Mouse (Mus musculus) midbrain, embryonic 11.5 days (tissue): ENCODE measurements at regions not wholly inside any gene's neighbourhood (a gene's known extent, or its start where the extent isn't known, plus 50 kb on each side); places are given as distances from the start of the nearest gene placed in this dataset.

Experiments
- ATAC-seq: fragments of 200-750 bp; cut with Nextera tagmentation; 2 replicates; pipeline ENCODE4 v1.8.0; 2017; ENCODE audit warnings: moderate TSS enrichment, moderate library complexity; ENCODE audit not compliant: low FRiP score
- DNase-seq: peaks from one replicate; pipeline ENCODE4 v3.0.0; 2015; ENCODE audit warnings: low spot score; ENCODE audit errors: missing footprints
- H3K27ac ChIP-seq: fragments of 300-500 bp; sonication (generic); 2 replicates; pipeline ENCODE4 v1.5.1; 2014; ENCODE audit warnings: low read depth, low read length
- H3K27me3 ChIP-seq: fragments of 300-500 bp; sonication (generic); 2 replicates; pipeline ENCODE4 v1.6.1; 2014; ENCODE audit warnings: mild to moderate bottlenecking, low read length, moderate library complexity, mixed read lengths; ENCODE audit not compliant: control insufficient read depth, insufficient read depth
- H3K36me3 ChIP-seq: fragments of 300-500 bp; sonication (generic); 2 replicates; pipeline ENCODE4 v1.6.1; 2014; ENCODE audit warnings: mild to moderate bottlenecking, low read length, moderate library complexity, mixed read lengths; ENCODE audit not compliant: control insufficient read depth, insufficient read depth
- H3K4me1 ChIP-seq: fragments of 300-500 bp; sonication (generic); 2 replicates; pipeline ENCODE4 v1.6.1; 2014; ENCODE audit warnings: low read length; ENCODE audit not compliant: control insufficient read depth, insufficient read depth
- H3K4me2 ChIP-seq: fragments of 300-500 bp; sonication (generic); 2 replicates; pipeline ENCODE4 v1.6.1; 2014; ENCODE audit warnings: mild to moderate bottlenecking, moderate library complexity
- H3K4me3 ChIP-seq: fragments of 300-500 bp; sonication (generic); 2 replicates; pipeline ENCODE4 v1.5.1; 2014; ENCODE audit warnings: low read depth, low read length
- H3K9ac ChIP-seq: fragments of 300-500 bp; sonication (generic); 2 replicates; pipeline ENCODE4 v1.6.1; 2014; ENCODE audit warnings: low read length
- H3K9me3 ChIP-seq: fragments of 300-500 bp; sonication (generic); 2 replicates; pipeline ENCODE4 v1.6.1; 2016; ENCODE audit warnings: low read length; ENCODE audit not compliant: control insufficient read depth
- WGBS: fragments of 180-500 bp; shearing (Covaris S2); extraction: QIAGEN DNeasy Blood & Tissue Kit; methylation state at CpG from one replicate; pipeline ENCODE4 v1.1.7; 2014; 5-methylcytosine and 5-hydroxymethylcytosine counted together

DNA sequence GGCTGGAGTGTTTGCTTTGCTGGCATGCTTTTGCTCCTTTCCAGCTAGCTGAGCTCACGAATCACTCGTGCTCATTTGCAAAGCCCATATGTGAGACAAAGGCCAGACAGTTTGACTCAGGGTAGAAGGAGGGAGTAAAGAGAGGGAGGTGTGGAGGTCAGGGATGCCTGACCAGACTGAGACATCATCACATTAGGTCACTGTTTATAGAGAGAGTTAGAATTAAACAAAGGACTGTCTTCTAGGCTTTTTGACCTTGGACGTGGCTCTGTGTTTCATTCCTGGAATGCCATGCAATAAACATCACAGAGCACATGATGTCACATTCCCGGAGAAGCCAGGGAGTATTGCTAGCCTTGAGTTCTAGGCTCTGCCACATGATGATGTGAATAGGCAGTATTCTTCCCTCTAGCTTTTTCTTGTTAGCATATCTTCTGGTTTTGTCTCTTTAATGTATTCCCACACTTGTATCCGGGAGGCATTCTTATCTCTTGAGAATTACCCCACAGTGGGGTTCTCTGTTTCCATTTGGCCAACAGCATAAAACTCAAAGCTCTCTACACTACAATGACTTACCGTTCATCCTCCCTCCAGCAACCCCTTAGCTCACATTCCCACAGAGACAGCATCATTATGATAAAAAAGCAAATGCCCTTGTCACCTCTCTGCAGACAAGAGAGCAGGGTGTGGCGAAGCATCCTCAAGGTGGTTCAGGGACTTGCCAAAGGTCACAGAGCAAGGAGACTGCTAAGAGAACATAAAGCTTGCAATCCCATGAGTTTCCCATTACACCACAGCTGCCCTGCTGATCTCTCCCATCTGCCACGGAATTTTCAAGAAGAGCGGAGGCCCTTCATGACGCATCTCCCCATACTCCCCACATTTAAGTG is 301.3 kb downstream of the Cd83 start:
- H3K4me2 ChIP-seq: no peak overlapping the region
- 74% methylated on average over 10 of the region's 10 CpGs for WGBS
- H3K4me1 ChIP-seq: no peaks in the 10 kb centered on the region
- no peak for ATAC-seq
- no peaks in the 10 kb centered on the region for H3K36me3 ChIP-seq
- no peak overlapping the region for H3K9ac ChIP-seq
- H3K4me3 ChIP-seq: no peak overlapping the region
- H3K27ac ChIP-seq: no peak overlapping the region
- DNase-seq: no peak
- H3K27me3 ChIP-seq: no peaks in the 10 kb centered on the region
- H3K9me3 ChIP-seq: no peaks in the 10 kb centered on the region

- Histone ChIP-seq H3K27me3 (no peaks in the 10 kb centered on the region), H3K36me3 (no peaks in the 10 kb centered on the region), H3K27ac (no peak overlapping the region), H3K4me2 (no peak overlapping the region), H3K4me1 (no peaks in the 10 kb centered on the region), H3K9ac (no peak overlapping the region), H3K9me3 (no peaks in the 10 kb centered on the region), H3K4me3 (no peak overlapping the region)
- 70% methylated on average over 4 of the region's 4 CpGs for WGBS
- ATAC-seq: no peak
- no peak for DNase-seq
Observed at GRCm38 (mm10) chr13:44086801-44087200, 302.2 kb downstream of the Cd83 start.

GRCm38 (mm10) chr13:44097141-44097540 is 312.6 kb downstream of the Cd83 start:
- Histone ChIP-seq H3K36me3 (no peaks in the 10 kb centered on the region), H3K27me3 (peaks cover 42% of the 10 kb centered on the region), H3K9ac (no peak overlapping the region), H3K4me3 (no peak overlapping the region), H3K9me3 (no peaks in the 10 kb centered on the region), H3K4me2 (no peak overlapping the region), H3K4me1 (peaks cover 26% of the 10 kb centered on the region), H3K27ac (no peak overlapping the region)
- WGBS: 90% methylated on average over 2 of the region's 2 CpGs
- ATAC-seq (no peak), DNase-seq (no peak)

DNA sequence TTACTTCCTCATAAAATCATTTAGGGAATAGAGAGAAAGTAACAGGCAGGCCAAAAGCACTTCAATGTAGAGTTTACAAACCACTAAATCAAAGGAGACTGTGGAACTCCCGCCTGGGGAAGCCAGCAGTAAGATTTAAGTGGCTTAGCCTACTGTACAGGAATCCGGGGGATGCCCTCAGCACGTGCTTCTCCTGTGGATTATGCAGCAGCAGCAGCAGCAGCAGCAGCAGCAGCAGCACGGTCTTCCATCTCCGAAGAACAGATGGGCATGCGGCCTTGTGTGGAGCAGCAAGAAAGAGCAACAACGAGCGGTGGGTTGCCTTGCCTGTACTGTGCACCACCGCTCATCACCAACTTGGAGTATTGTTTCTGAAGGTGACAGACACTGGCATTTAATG is 314.9 kb downstream of the Cd83 start:
- Histone ChIP-seq H3K4me3 (no peak overlapping the region), H3K27ac (no peak overlapping the region), H3K36me3 (no peaks in the 10 kb centered on the region), H3K4me2 (no peak overlapping the region), H3K27me3 (peaks cover 64% of the 10 kb centered on the region), H3K9me3 (no peaks in the 10 kb centered on the region), H3K4me1 (peaks cover 29% of the 10 kb centered on the region), H3K9ac (no peak overlapping the region)
- ATAC-seq (peak; percentile 47; the same call in 1 of the 2 replicates), DNase-seq (peak; percentile 87)
- WGBS: 15% methylated on average over 9 of the region's 9 CpGs

GRCm38 (mm10) chr13:44100125-44101067 is 315.8 kb downstream of the Cd83 start:
- ATAC-seq (peak; percentile 93), DNase-seq (peak; percentile 97)
- 7% methylated on average over 21 of the region's 21 CpGs for WGBS
- H3K27me3 ChIP-seq: peaks cover 70% of the 10 kb centered on the region
- H3K4me2 ChIP-seq: peak overlapping the region; percentile 41
- peak overlapping the region; percentile 21 for H3K27ac ChIP-seq
- no peak overlapping the region for H3K9ac ChIP-seq
- H3K36me3 ChIP-seq: no peaks in the 10 kb centered on the region
- peaks cover 29% of the 10 kb centered on the region for H3K4me1 ChIP-seq
- H3K4me3 ChIP-seq: no peak overlapping the region
- H3K9me3 ChIP-seq: no peaks in the 10 kb centered on the region

DNA sequence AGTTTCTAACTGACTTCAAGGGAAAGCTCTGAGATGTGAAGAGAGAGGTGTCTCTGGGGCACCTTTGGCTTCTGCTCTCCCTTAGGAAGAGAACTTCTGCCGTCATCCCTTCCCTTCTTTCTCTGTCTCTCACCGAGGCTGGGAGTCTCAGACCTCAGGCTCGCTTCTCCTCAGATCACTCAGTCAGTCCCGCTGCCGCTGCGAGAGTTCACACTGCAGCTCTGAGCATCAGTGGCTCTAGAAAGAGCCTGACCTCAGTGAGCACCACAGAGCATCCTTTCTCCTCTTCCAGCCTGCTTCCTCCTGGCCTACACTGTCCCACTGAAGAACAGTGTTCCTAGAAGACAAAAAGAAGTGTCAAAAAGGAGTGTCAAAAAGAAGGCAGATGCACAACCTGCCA is 316.6 kb downstream of the Cd83 start:
- peak overlapping the region; percentile 10; the same call in 1 of the 2 replicates for H3K27ac ChIP-seq
- DNase-seq: no peak
- H3K4me3 ChIP-seq: no peak overlapping the region
- no peaks in the 10 kb centered on the region for H3K36me3 ChIP-seq
- H3K9ac ChIP-seq: no peak overlapping the region
- H3K27me3 ChIP-seq: peaks cover 78% of the 10 kb centered on the region
- peak overlapping the region; percentile 41 for H3K4me2 ChIP-seq
- peak; percentile 39 for ATAC-seq
- H3K4me1 ChIP-seq: peaks cover 29% of the 10 kb centered on the region
- no peaks in the 10 kb centered on the region for H3K9me3 ChIP-seq
- WGBS: 2% methylated on average over 6 of the region's 6 CpGs

DNA sequence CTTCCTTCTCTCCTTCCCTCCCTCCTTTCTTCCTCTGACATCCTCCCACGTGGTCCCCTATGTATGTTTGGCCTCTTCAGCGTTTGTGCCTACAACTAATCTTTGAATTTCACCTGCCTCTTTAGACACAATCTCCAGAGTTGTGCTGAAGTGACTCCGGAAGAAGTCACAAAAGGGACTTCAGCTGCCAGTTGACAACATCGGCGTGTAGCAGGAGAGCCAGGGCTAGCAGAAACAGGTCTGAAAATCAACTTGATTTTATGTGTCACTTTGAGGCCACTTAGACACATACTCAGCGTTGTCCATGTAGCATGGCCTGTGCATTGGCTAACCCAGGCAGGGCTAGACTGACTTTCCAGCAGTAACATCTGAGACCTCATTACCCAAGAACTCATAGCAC is 317.2 kb downstream of the Cd83 start:
- Histone ChIP-seq H3K9me3 (no peaks in the 10 kb centered on the region), H3K27ac (no peak overlapping the region), H3K4me2 (no peak overlapping the region), H3K36me3 (no peaks in the 10 kb centered on the region), H3K4me3 (no peak overlapping the region), H3K27me3 (peaks cover 74% of the 10 kb centered on the region), H3K9ac (no peak overlapping the region), H3K4me1 (peaks cover 29% of the 10 kb centered on the region)
- DNase-seq (peak; percentile 81), ATAC-seq (no peak)
- WGBS: 54% methylated on average over 6 of the region's 6 CpGs

DNA sequence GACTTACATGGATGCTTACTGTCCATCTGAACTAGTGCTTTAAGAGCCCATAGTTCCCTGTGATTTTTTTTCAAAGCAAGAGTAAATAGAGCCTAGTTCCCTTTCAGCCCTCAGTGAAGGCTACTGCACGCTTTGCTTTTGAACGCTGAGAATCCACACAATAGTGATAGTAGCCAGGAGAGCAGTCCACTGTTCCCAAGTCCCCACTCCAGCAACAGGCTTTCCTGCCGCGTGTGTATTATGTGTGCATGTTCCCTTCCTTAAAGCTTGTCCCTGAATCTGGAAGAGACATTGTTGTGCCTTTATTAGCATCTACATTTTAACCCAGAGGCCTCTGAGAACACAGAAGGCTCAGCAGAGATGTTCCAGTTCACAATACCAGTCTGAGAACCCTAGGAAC is 317.7 kb downstream of the Cd83 start:
- Histone ChIP-seq H3K9ac (no peak overlapping the region), H3K4me2 (no peak overlapping the region), H3K4me3 (no peak overlapping the region), H3K9me3 (no peaks in the 10 kb centered on the region), H3K4me1 (peaks cover 29% of the 10 kb centered on the region), H3K36me3 (no peaks in the 10 kb centered on the region), H3K27me3 (peaks cover 73% of the 10 kb centered on the region), H3K27ac (no peak overlapping the region)
- ATAC-seq: no peak
- 35% methylated on average over 4 of the region's 4 CpGs for WGBS
- DNase-seq: peak; percentile 82

- peaks cover 29% of the 10 kb centered on the region for H3K4me1 ChIP-seq
- WGBS: 95% methylated on average over 7 of the region's 7 CpGs
- ATAC-seq (no peak), DNase-seq (peak; percentile 68)
- H3K4me2 ChIP-seq: no peak overlapping the region
- H3K27ac ChIP-seq: no peak overlapping the region
- H3K9ac ChIP-seq: no peak overlapping the region
- no peaks in the 10 kb centered on the region for H3K36me3 ChIP-seq
- H3K9me3 ChIP-seq: no peaks in the 10 kb centered on the region
- no peak overlapping the region for H3K4me3 ChIP-seq
- peaks cover 67% of the 10 kb centered on the region for H3K27me3 ChIP-seq
Observed at GRCm38 (mm10) chr13:44103340-44103739, 318.8 kb downstream of the Cd83 start.
